Mouse (Mus musculus): ENCODE results near the gene Lemd1. TPM values are rescaled to one million over a fixed set of nuclear protein-coding genes. Genes with fewer than 3 reads are reported as not detected.
A peak's percentile ranks its signal among the peaks of the same experiment; 100 is the strongest.

Gene Lemd1
- polyA plus RNA-seq, 1 experiment, result not detected

- no peak for TF ChIP-seq CTCF (IDR thresholded peaks at IDR 0.05; ENCODE audit: extremely low read depth, insufficient read depth, insufficient read length, insufficient replicate concordance)
- TF ChIP-seq POLR2A (IDR thresholded peaks at IDR 0.05; ENCODE audit: low read depth, low read length), result no peak
- DNase-seq (ENCODE audit: low read depth in 1 of 2, low spot score in 2 of 2), result no peak
These were observed 43.6 kb downstream of the Lemd1 start for GRCm38 (mm10) chr1:132234757-132235273.

GRCm38 (mm10) chr1:132237585-132238159, 46.4 kb downstream of the Lemd1 start:
- WGBS, result 15% methylated on average over 6 of the region's 6 CpGs
- Histone ChIP-seq H3K36me3 (ENCODE audit: control insufficient read depth, insufficient read depth, low read length) (no peaks in the 10 kb centered on the region), H3K4me1 (ENCODE audit: control insufficient read depth, insufficient read depth, insufficient read length) (no peaks in the 10 kb centered on the region), H3K27me3 (ENCODE audit: control insufficient read depth, insufficient read depth, low read length) (no peaks in the 10 kb centered on the region), H3K27ac (ENCODE audit: insufficient read depth, low read length) (no peak overlapping the region), H3K4me3 (ENCODE audit: extremely low read depth, insufficient read depth, insufficient read length) (no peak overlapping the region)
- TF ChIP-seq POLR2A (IDR thresholded peaks at IDR 0.05; ENCODE audit: low read depth, low read length), result no peak
- TF ChIP-seq CTCF (IDR thresholded peaks at IDR 0.05; ENCODE audit: extremely low read depth, insufficient read depth, insufficient read length, insufficient replicate concordance), result peak; percentile 69; the same call in 1 of the 2 replicates
- peak; percentile 17 to 53 for DNase-seq (ENCODE audit: low read depth in 1 of 2, low spot score in 2 of 2)

More at GRCm38 (mm10) chr1:132234757-132235273, 43.6 kb downstream of the Lemd1 start:
- Histone ChIP-seq H3K27ac (ENCODE audit: insufficient read depth, low read length) (no peak overlapping the region), H3K4me3 (ENCODE audit: extremely low read depth, insufficient read depth, insufficient read length) (no peak overlapping the region), H3K4me1 (ENCODE audit: control insufficient read depth, insufficient read depth, insufficient read length) (no peaks in the 10 kb centered on the region), H3K36me3 (ENCODE audit: control insufficient read depth, insufficient read depth, low read length) (no peaks in the 10 kb centered on the region), H3K27me3 (ENCODE audit: control insufficient read depth, insufficient read depth, low read length) (no peaks in the 10 kb centered on the region)
- 71% methylated on average over 9 of the region's 9 CpGs for WGBS

GRCm38 (mm10) chr1:132245010-132245409, 53.8 kb downstream of the Lemd1 start:
- 74% methylated on average over 5 of the region's 5 CpGs for WGBS
- TF ChIP-seq CTCF (IDR thresholded peaks at IDR 0.05; ENCODE audit: extremely low read depth, insufficient read depth, insufficient read length, insufficient replicate concordance), result no peak
- no peak for TF ChIP-seq POLR2A (IDR thresholded peaks at IDR 0.05; ENCODE audit: low read depth, low read length)

GRCm38 (mm10) chr1:132246137-132246536, 54.9 kb downstream of the Lemd1 start:
- H3K36me3 ChIP-seq (ENCODE audit: control insufficient read depth, insufficient read depth, low read length), result no peaks in the 10 kb centered on the region
- 35% methylated on average over 6 of the region's 6 CpGs for WGBS
- no peak overlapping the region for H3K4me3 ChIP-seq (ENCODE audit: extremely low read depth, insufficient read depth, insufficient read length)
- no peaks in the 10 kb centered on the region for H3K27me3 ChIP-seq (ENCODE audit: control insufficient read depth, insufficient read depth, low read length)
- TF ChIP-seq CTCF (IDR thresholded peaks at IDR 0.05; ENCODE audit: extremely low read depth, insufficient read depth, insufficient read length, insufficient replicate concordance), result no peak
- no peak for TF ChIP-seq POLR2A (IDR thresholded peaks at IDR 0.05; ENCODE audit: low read depth, low read length)
- no peak for DNase-seq (ENCODE audit: low read depth in 1 of 2, low spot score in 2 of 2)
- no peaks in the 10 kb centered on the region for H3K4me1 ChIP-seq (ENCODE audit: control insufficient read depth, insufficient read depth, insufficient read length)
- no peak overlapping the region for H3K27ac ChIP-seq (ENCODE audit: insufficient read depth, low read length)

More at GRCm38 (mm10) chr1:132245010-132245409, 53.8 kb downstream of the Lemd1 start:
- Histone ChIP-seq H3K36me3 (ENCODE audit: control insufficient read depth, insufficient read depth, low read length) (no peaks in the 10 kb centered on the region), H3K4me1 (ENCODE audit: control insufficient read depth, insufficient read depth, insufficient read length) (no peaks in the 10 kb centered on the region), H3K27me3 (ENCODE audit: control insufficient read depth, insufficient read depth, low read length) (no peaks in the 10 kb centered on the region), H3K27ac (ENCODE audit: insufficient read depth, low read length) (no peak overlapping the region), H3K4me3 (ENCODE audit: extremely low read depth, insufficient read depth, insufficient read length) (no peak overlapping the region)
- no peak for DNase-seq (ENCODE audit: low read depth in 1 of 2, low spot score in 2 of 2)

- WGBS, result 88% methylated on average over 4 of the region's 4 CpGs
- DNase-seq (ENCODE audit: low read depth in 1 of 2, low spot score in 2 of 2), result no peak
- H3K27ac ChIP-seq (ENCODE audit: insufficient read depth, low read length), result no peak overlapping the region
- no peak overlapping the region for H3K4me3 ChIP-seq (ENCODE audit: extremely low read depth, insufficient read depth, insufficient read length)
- no peaks in the 10 kb centered on the region for H3K36me3 ChIP-seq (ENCODE audit: control insufficient read depth, insufficient read depth, low read length)
- no peaks in the 10 kb centered on the region for H3K4me1 ChIP-seq (ENCODE audit: control insufficient read depth, insufficient read depth, insufficient read length)
- TF ChIP-seq CTCF (IDR thresholded peaks at IDR 0.05; ENCODE audit: extremely low read depth, insufficient read depth, insufficient read length, insufficient replicate concordance) (no peak), POLR2A (IDR thresholded peaks at IDR 0.05; ENCODE audit: low read depth, low read length) (no peak)
- no peaks in the 10 kb centered on the region for H3K27me3 ChIP-seq (ENCODE audit: control insufficient read depth, insufficient read depth, low read length)
These were observed 55.4 kb downstream of the Lemd1 start for GRCm38 (mm10) chr1:132246641-132247040.

- no peaks in the 10 kb centered on the region for H3K4me1 ChIP-seq (ENCODE audit: control insufficient read depth, insufficient read depth, insufficient read length)
- H3K36me3 ChIP-seq (ENCODE audit: control insufficient read depth, insufficient read depth, low read length), result no peaks in the 10 kb centered on the region
- no peak overlapping the region for H3K4me3 ChIP-seq (ENCODE audit: extremely low read depth, insufficient read depth, insufficient read length)
- no peaks in the 10 kb centered on the region for H3K27me3 ChIP-seq (ENCODE audit: control insufficient read depth, insufficient read depth, low read length)
- DNase-seq (ENCODE audit: low read depth in 1 of 2, low spot score in 2 of 2), result no peak
- no peak overlapping the region for H3K27ac ChIP-seq (ENCODE audit: insufficient read depth, low read length)
- no peak for TF ChIP-seq POLR2A (IDR thresholded peaks at IDR 0.05; ENCODE audit: low read depth, low read length)
- WGBS, result 79% methylated on average over 6 of the region's 6 CpGs
These were observed 63.2 kb downstream of the Lemd1 start for GRCm38 (mm10) chr1:132254467-132254866.

GRCm38 (mm10) chr1:132260331-132260730, 69.1 kb downstream of the Lemd1 start:
- Histone ChIP-seq H3K27ac (ENCODE audit: insufficient read depth, low read length) (no peak overlapping the region), H3K4me3 (ENCODE audit: extremely low read depth, insufficient read depth, insufficient read length) (no peak overlapping the region), H3K27me3 (ENCODE audit: control insufficient read depth, insufficient read depth, low read length) (no peaks in the 10 kb centered on the region), H3K36me3 (ENCODE audit: control insufficient read depth, insufficient read depth, low read length) (no peaks in the 10 kb centered on the region), H3K4me1 (ENCODE audit: control insufficient read depth, insufficient read depth, insufficient read length) (no peaks in the 10 kb centered on the region)
- WGBS, result 97% methylated on average over 1 of the region's 1 CpGs
- no peak for DNase-seq (ENCODE audit: low read depth in 1 of 2, low spot score in 2 of 2)
- TF ChIP-seq POLR2A (IDR thresholded peaks at IDR 0.05; ENCODE audit: low read depth, low read length), result no peak
- no peak for TF ChIP-seq CTCF (IDR thresholded peaks at IDR 0.05; ENCODE audit: extremely low read depth, insufficient read depth, insufficient read length, insufficient replicate concordance)

Measured in spleen, adult 2 months (tissue).